Mouse (Mus musculus) mesoderm, embryonic 11.5 days (tissue): ENCODE measurements around the gene Dzip3.

Source experiments
- DNase-seq: peaks from one replicate; pipeline ENCODE4 v3.0.0-alpha.2; 2012; ENCODE audit warnings: low read depth, low spot score

Gene Dzip3

GRCm38 (mm10) chr16:48993559-48994342 is at the start of gene Dzip3, which contains the start of gene Cip2a:
Gene Dzip3, minus strand, starts transcription at chr16:48994165.
Gene Cip2a, plus strand, starts transcription at chr16:48994185.
- DNase-seq: peak; percentile 97

- DNase-seq: no peak
Measured at GRCm38 (mm10) chr16:49040554-49041221, 46.7 kb upstream of the Dzip3 start.

DNA sequence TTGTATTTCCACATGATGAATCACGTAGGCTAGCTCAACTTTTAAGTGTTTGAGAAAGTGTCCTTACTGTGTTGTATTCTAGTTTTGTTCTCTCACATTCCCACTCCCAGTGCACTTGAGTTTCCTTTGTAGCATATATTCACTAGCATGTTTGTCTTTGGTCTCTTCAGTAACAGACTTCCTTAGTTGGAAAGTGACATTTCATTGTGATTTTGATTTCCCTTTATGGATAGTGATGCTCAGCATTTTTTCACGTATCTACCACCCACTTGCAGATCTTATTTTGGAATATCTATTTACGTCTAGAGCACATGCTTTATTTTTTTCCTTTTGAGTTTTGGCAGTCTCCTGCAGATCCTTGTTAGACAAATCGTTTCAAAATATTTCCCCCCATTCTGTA is 43.8 kb upstream of the Dzip3 start:
- DNase-seq: no peak

DNA sequence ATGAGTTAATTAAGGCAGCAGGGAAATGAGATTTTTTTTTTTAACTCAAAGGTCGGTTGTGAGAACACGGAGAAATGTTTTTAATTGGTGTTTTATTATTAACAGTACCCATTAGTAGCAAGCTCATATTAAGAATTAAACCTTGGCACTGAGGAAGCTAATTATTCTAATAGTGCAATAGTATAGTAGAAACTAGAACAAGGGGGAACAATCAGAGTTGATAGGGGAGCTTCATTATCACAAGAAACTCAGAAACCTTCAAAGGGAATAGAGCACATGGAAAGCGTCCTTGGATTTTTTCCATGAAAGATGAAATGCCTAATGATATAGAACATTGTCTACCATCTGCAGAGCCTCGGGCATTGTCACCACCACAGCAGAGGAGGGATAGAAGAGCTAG is 41.9 kb upstream of the Dzip3 start:
- no peak for DNase-seq

- no peak for DNase-seq
Measured at GRCm38 (mm10) chr16:49016620-49017332, 22.8 kb upstream of the Dzip3 start.

DNA sequence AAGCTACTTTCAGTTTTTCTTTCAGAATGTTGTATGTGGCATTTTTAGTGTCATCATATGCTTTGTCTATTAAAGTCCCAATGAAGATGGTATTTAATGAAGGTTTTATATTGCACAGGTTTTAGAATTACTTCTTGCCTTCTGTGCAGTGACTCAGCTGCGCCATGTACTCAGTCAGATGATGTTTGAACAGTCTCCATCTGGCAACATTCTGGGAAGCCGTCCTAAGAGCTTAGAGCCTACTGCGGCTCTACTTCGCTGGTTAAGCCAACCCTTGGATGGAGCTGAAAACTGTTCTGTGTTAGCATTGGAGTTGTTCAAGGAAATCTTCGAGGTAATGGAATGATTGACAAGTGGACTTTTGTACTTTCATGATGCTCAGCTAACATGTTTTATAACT is 10.2 kb upstream of the Dzip3 start:
- DNase-seq: no peak

DNA sequence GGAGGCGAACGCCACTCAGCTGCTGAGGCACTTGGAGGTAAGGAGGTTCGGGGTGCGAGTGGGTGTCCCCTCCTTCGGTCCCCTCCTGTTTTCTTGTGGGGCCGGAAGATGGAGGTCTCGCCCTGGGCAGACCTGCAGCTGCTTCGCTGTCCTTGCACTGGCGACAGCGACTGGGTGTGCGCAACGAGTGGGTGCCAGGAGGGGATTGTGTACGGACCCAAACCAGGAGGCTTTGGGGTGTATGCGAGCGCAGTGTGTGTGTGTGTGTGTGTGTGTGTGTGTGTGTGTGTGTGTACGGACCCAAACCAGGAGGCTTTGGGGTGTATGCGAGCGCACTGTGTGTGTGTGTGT is 353 bp upstream of the Dzip3 start:
- DNase-seq: no peak

- DNase-seq: no peak
Measured at GRCm38 (mm10) chr16:48993231-48993558, 770 bp downstream of the Dzip3 start.

DNA sequence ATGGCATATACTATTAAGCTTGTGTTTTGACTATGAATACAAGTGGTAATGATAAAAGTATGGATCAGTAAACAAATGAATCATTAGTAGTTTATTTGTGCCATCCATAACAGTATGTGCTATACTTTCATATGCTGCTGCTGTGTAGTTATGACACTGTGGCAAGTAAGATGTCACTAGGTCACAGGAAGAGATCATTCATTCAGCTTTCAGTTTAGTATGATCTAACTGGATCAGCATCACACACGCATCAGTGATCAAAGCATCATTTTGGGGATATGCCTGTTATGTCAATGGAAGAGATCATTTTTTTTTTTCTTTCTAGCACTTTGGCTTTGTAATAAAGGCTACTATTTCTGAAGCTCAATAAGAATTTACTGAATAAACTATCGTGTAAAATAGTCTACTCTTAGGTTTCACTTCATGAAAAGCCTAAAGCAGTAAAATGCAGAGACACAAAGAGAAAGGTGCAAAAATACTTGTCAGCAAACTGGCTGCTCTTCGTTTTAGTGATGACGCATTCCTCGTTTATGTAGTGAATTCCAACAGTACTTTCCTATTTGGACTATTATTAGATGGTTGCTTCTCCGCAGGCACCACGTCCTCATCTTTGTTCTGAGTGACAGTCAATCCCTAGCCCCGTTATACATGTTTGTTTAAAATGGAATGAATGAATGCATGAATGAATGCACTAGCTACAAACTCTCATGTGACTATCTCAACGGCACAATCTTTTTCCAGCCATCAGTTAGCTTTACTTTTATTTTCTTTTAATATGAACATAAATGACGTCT is 1.3 kb downstream of the Dzip3 start:
- peak; percentile 10 for DNase-seq

GRCm38 (mm10) chr16:48989700-48990099 is 4.3 kb downstream of the Dzip3 start:
- no peak for DNase-seq

GRCm38 (mm10) chr16:48985034-48985627 is 8.8 kb downstream of the Dzip3 start:
- DNase-seq: no peak

DNA sequence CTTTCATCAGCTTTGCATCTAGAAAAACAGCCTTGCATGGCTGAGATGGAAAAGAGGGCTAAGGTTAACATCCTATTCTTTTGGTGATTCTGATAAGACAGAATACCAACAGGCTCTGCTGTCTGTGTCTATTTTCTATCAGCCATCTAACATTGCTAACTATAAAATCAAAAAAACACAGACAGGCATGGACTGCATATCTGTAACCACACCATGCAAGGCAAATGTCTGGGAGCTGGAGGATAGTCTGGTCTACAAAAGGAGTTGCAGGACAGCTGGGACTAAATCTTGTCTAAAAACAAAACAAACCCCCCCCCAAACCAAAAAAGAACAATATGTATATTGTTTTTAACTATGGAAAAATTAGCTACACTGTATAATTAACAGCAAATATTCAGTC is 14.0 kb downstream of the Dzip3 start:
- no peak for DNase-seq

DNA sequence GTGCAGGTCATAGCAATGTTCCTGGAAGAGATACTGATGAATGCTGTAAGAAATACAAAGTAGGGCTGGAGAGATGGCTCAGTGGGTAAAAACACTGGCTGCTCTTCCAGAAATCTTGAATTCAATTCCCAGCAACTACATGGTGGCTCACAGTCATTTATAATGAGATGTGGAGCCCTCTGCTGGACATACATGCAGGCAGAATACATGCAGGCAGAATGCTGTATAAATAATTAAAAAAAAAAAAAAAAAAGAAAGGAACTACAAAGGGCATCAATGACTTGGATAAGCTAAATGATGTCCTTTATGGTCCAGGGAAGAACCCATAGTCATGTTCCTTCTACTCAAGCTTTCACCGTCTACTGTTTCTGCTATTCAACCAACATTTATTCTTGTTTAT is 20.4 kb downstream of the Dzip3 start:
- DNase-seq: peak; percentile 18

- no peak for DNase-seq
Measured at GRCm38 (mm10) chr16:48972996-48973395, 21.0 kb downstream of the Dzip3 start.

DNA sequence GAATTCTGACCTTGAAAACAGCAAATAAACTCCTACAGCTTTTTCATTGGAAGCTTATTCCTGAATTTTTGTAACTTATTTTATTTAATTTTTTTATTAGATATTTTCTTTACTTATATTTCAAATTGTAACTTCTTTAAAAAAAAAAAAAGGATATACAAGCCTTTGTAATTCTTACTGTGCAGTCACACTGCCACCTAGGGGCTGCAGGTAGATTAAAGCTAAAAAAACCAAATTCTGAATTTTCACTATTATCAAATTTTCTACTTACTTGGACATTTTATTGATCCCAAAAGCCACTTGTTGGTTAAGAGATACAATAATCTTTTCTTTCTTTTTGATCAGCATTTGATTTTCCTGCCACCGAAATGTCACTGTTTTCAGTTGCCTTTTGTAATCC is 52.2 kb downstream of the Dzip3 start:
- DNase-seq: peak; percentile 9

GRCm38 (mm10) chr16:48923724-48924123 is 70.2 kb downstream of the Dzip3 start:
- DNase-seq: no peak

DNA sequence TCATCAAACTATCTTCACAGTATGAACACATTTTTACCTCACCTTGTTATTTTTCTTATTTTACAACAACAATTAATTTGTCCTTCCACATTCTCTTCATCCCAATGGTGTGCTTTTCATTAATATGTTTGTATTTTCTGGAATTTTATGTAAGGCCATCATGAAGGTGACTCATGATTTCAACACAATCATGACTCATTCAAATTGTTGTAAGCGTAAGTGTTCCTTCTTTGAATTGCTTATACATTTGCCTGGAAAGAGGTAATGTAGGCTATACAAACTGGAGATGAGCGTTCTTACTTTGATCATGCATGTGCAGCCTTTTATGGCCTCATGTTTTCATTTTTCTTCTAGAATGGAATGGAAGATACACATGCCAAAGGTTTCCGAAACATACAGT is 80.8 kb downstream of the Dzip3 start:
- no peak for DNase-seq

- no peak for DNase-seq
Measured at GRCm38 (mm10) chr16:48911184-48911583, 82.8 kb downstream of the Dzip3 start.

- DNase-seq: peak; percentile 13
Measured at GRCm38 (mm10) chr16:48899868-48900267, 94.1 kb downstream of the Dzip3 start.

DNA sequence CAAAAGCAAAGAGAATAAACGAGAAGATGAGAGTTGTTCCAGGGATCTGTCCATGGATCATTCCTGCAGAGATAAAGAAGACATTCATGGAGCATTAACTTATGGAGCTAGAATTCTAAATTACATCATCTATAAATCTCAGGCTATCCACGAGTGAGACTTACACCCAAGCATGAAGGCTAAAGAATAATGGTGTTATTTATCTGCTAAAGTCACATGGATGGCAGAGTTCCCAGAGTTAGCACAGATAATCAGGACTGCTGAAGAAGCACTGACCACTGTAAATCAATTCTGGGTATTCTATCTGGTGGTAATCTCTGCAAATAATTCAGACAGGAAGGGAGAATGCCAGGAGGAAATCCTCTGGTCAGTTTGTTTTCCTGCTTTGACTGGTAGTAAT is 103.2 kb downstream of the Dzip3 start:
- peak; percentile 4 for DNase-seq
